8 mouse cellular contexts compared by ENCODE assay signal in the genomic region with DNA sequence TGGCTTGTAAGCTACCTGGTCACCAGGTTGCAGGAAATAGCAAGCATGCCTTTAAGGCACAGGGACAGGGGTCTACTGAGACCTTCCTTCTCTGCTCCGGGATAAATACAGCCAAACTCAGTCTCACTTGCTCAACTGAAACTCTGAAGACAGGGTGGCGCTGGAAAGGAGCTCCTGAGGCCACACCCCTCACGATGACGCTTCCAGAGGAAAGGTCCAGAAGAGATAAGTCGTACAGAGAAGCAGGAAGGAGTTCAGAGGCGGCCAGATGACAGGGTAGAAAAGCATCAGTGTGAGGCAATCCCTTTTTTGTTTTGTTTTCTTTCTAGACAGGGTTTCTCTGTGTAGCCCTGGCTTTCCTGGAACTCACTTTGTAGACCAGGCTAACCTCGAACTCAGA. TPM values are rescaled to one million over a fixed set of nuclear protein-coding genes. Genes with fewer than 3 reads are reported as not detected.
DNase-seq lines count a peak whose midpoint lies in the region; ATAC-seq and TF ChIP-seq lines count a peak whose summit lies in the region.

No protein-coding gene starts in this region.

- H3K4me2 ChIP-seq in kidney, embryonic 16.5 days (replicated peaks; ENCODE audit: low read depth, low read length) = no peak overlapping the region
- peak overlapping the region; percentile 45 for H3K4me2 ChIP-seq in intestine, postnatal 0 days (replicated peaks; ENCODE audit: low read depth)
- no peak overlapping the region for H3K4me2 ChIP-seq in midbrain, postnatal 0 days (ENCODE audit: low read depth, low read length, poor library complexity, severe bottlenecking)

- H3K27me3 ChIP-seq in kidney, embryonic 16.5 days (ENCODE audit: insufficient read depth, low read length) = peaks cover 6% of the 10 kb centered on the region; the same call in 1 of the 2 replicates
- no peaks in the 10 kb centered on the region for H3K27me3 ChIP-seq in intestine, postnatal 0 days (replicated peaks; ENCODE audit: control insufficient read depth, insufficient read depth, low read length)
- H3K27me3 ChIP-seq in midbrain, postnatal 0 days (ENCODE audit: insufficient read depth, low read length) = peaks cover 12% of the 10 kb centered on the region; the same call in 1 of the 2 replicates
- peaks cover 17% of the 10 kb centered on the region for H3K27me3 ChIP-seq in midbrain, embryonic 10.5 days (ENCODE audit: low read depth, poor library complexity, severe bottlenecking)

- H3K27ac ChIP-seq in kidney, embryonic 16.5 days (ENCODE audit: low read length) = no peak overlapping the region
- peak overlapping the region; percentile 35; the same call in 1 of the 2 replicates for H3K27ac ChIP-seq in intestine, postnatal 0 days (ENCODE audit: low read depth, low read length)
- H3K27ac ChIP-seq in midbrain, postnatal 0 days (ENCODE audit: low read depth, low read length) = no peak overlapping the region
- no peak overlapping the region for H3K27ac ChIP-seq in midbrain, embryonic 10.5 days (replicated peaks)

- ATAC-seq in kidney, embryonic 16.5 days (ENCODE audit: low FRiP score, low TSS enrichment) = no peak
- ATAC-seq in common myeloid progenitor, adult 5-6 weeks (replicated peaks; ENCODE audit: low read depth, poor library complexity, severe bottlenecking) = peak; percentile 80
- peak; percentile 79 for ATAC-seq in intestine, postnatal 0 days
- peak; percentile 73 for ATAC-seq in megakaryocyte progenitor cell, adult 5-6 weeks (replicated peaks; ENCODE audit: poor library complexity)
- no peak for ATAC-seq in midbrain, postnatal 0 days (ENCODE audit: low FRiP score)

- no peaks in the 10 kb centered on the region for H3K9me3 ChIP-seq in kidney, embryonic 16.5 days (ENCODE audit: low read length)
- no peaks in the 10 kb centered on the region for H3K9me3 ChIP-seq in intestine, postnatal 0 days (ENCODE audit: control insufficient read depth)
- no peaks in the 10 kb centered on the region for H3K9me3 ChIP-seq in midbrain, postnatal 0 days (ENCODE audit: low read length)
- no peaks in the 10 kb centered on the region for H3K9me3 ChIP-seq in midbrain, embryonic 10.5 days (replicated peaks)

- DNase-seq in kidney, adult 18-20 months = peak; percentile 32
- DNase-seq in midbrain, postnatal 0 days (ENCODE audit: low spot score) = no peak
- no peak for DNase-seq in midbrain, embryonic 10.5 days (ENCODE audit: low spot score)
- DNase-seq in left cerebral cortex, adult 8-10 months (ENCODE audit: low spot score in 2 of 2) = no peak

- no peak overlapping the region for H3K9ac ChIP-seq in kidney, embryonic 16.5 days (replicated peaks; ENCODE audit: low read length)
- no peak overlapping the region for H3K9ac ChIP-seq in intestine, postnatal 0 days (ENCODE audit: low read depth, low read length)
- no peak overlapping the region for H3K9ac ChIP-seq in midbrain, postnatal 0 days (replicated peaks; ENCODE audit: low read length, poor library complexity, severe bottlenecking)

- no peaks in the 10 kb centered on the region for H3K36me3 ChIP-seq in kidney, embryonic 16.5 days (ENCODE audit: insufficient read depth, low read length)
- H3K36me3 ChIP-seq in intestine, postnatal 0 days (ENCODE audit: control insufficient read depth, insufficient read depth) = no peaks in the 10 kb centered on the region
- H3K36me3 ChIP-seq in midbrain, postnatal 0 days (ENCODE audit: insufficient read depth, low read length) = no peaks in the 10 kb centered on the region
- H3K36me3 ChIP-seq in midbrain, embryonic 10.5 days = no peaks in the 10 kb centered on the region

- H3K4me1 ChIP-seq in kidney, embryonic 16.5 days (ENCODE audit: insufficient read depth, low read length) = no peaks in the 10 kb centered on the region
- peaks cover 7% of the 10 kb centered on the region; the same call in 1 of the 2 replicates for H3K4me1 ChIP-seq in intestine, postnatal 0 days (replicated peaks; ENCODE audit: control insufficient read depth, insufficient read depth, low read length)
- H3K4me1 ChIP-seq in midbrain, postnatal 0 days (ENCODE audit: insufficient read depth, low read length) = no peaks in the 10 kb centered on the region
- no peaks in the 10 kb centered on the region for H3K4me1 ChIP-seq in midbrain, embryonic 10.5 days

- WGBS in kidney, embryonic 16.5 days = 52% methylated on average over 7 of the region's 7 CpGs
- 24% methylated on average over 7 of the region's 7 CpGs for WGBS in intestine, postnatal 0 days
- 57% methylated on average over 7 of the region's 7 CpGs for whole genome bisulfite sequencing in midbrain, postnatal 0 days
- WGBS in midbrain, embryonic 10.5 days = 52% methylated on average over 7 of the region's 7 CpGs

- no peak overlapping the region for H3K4me3 ChIP-seq in kidney, embryonic 16.5 days (ENCODE audit: low read length)
- no peak overlapping the region for H3K4me3 ChIP-seq in intestine, postnatal 0 days (ENCODE audit: low read depth, low read length)
- H3K4me3 ChIP-seq in midbrain, postnatal 0 days (ENCODE audit: low read depth, low read length) = no peak overlapping the region
- H3K4me3 ChIP-seq in midbrain, embryonic 10.5 days = no peak overlapping the region

- no peak for TF ChIP-seq CTCF in intestine, postnatal 0 days (IDR thresholded peaks at IDR 0.05; ENCODE audit: low read depth)
- no peak for TF ChIP-seq CTCF in midbrain, postnatal 0 days (IDR thresholded peaks at IDR 0.05)

RNA-seq across cellular contexts. Expression of gene Zc3hav1, which starts 8.6 kb away (rescaled TPM):
- polyA plus RNA-seq in kidney, embryonic 16.5 days (2015; fragmentation: Nextera tagmentation; extraction: Ambion mirVana) = 4.2 and 4.3 TPM in 2 replicates
- 56.1 and 59.7 TPM in 2 replicates for total RNA-seq in common myeloid progenitor, adult 5-6 weeks (2017)
- 22.7 and 22.8 TPM in 2 replicates for polyA plus RNA-seq in intestine, postnatal 0 days (2015; fragmentation: Nextera tagmentation; extraction: Ambion mirVana)
- total RNA-seq in megakaryocyte progenitor cell, adult 5-6 weeks (2015) = 62.1 and 65.3 TPM in 2 replicates
- total RNA-seq in megakaryocyte progenitor cell, adult 5-6 weeks (2017) = 47.0 and 54.7 TPM in 2 replicates
- 3.5 and 4.5 TPM in 2 replicates for total RNA-seq in midbrain, postnatal 0 days (2014; rRNA removed)
- polyA plus RNA-seq in midbrain, postnatal 0 days (2015; fragmentation: Nextera tagmentation; extraction: Ambion mirVana) = 2.1 and 2.4 TPM in 2 replicates
- polyA plus RNA-seq in midbrain, embryonic 10.5 days (2016; fragmentation: Nextera tagmentation; extraction: Ambion mirVana) = 2.1 and 2.4 TPM in 2 replicates
- 1 to 10 TPM; 4.0 to 7.2 (median 5.6) TPM for total RNA-seq in left cerebral cortex, adult 8-10 months (2022)

RNA-seq across cellular contexts. Expression of gene Ttc26, which starts 35.5 kb away (rescaled TPM):
- polyA plus RNA-seq in kidney, embryonic 16.5 days (2015; fragmentation: Nextera tagmentation; extraction: Ambion mirVana) = 7.9 and 9.8 TPM in 2 replicates
- 2.1 and 3.2 TPM in 2 replicates for total RNA-seq in common myeloid progenitor, adult 5-6 weeks (2017)
- polyA plus RNA-seq in intestine, postnatal 0 days (2015; fragmentation: Nextera tagmentation; extraction: Ambion mirVana) = 0.71 and 0.85 TPM in 2 replicates
- total RNA-seq in megakaryocyte progenitor cell, adult 5-6 weeks (2015) = 0.51 and 1.2 TPM in 2 replicates
- 2.5 TPM in 2 replicates for total RNA-seq in megakaryocyte progenitor cell, adult 5-6 weeks (2017)
- 7.5 and 8.6 TPM in 2 replicates for total RNA-seq in midbrain, postnatal 0 days (2014; rRNA removed)
- polyA plus RNA-seq in midbrain, postnatal 0 days (2015; fragmentation: Nextera tagmentation; extraction: Ambion mirVana) = 2.8 and 3.3 TPM in 2 replicates
- 14.6 and 15.6 TPM in 2 replicates for polyA plus RNA-seq in midbrain, embryonic 10.5 days (2016; fragmentation: Nextera tagmentation; extraction: Ambion mirVana)
- 10 to 100 TPM in 1 of 4 experiments, 1 to 10 TPM in 3; 8.1 to 11.8 (median 8.9) TPM for total RNA-seq in left cerebral cortex, adult 8-10 months (2022)

RNA-seq across cellular contexts. Expression of gene Zc3hav1l, which starts 46.7 kb away (rescaled TPM):
- 8.3 and 9.8 TPM in 2 replicates for polyA plus RNA-seq in kidney, embryonic 16.5 days (2015; fragmentation: Nextera tagmentation; extraction: Ambion mirVana)
- 5.6 and 7.0 TPM in 2 replicates for total RNA-seq in common myeloid progenitor, adult 5-6 weeks (2017)
- polyA plus RNA-seq in intestine, postnatal 0 days (2015; fragmentation: Nextera tagmentation; extraction: Ambion mirVana) = 1.6 TPM in 2 replicates
- 11.5 and 11.6 TPM in 2 replicates for total RNA-seq in megakaryocyte progenitor cell, adult 5-6 weeks (2015)
- 4.4 and 4.9 TPM in 2 replicates for total RNA-seq in megakaryocyte progenitor cell, adult 5-6 weeks (2017)
- total RNA-seq in midbrain, postnatal 0 days (2014; rRNA removed) = 8.1 and 11.0 TPM in 2 replicates
- 3.6 and 3.7 TPM in 2 replicates for polyA plus RNA-seq in midbrain, postnatal 0 days (2015; fragmentation: Nextera tagmentation; extraction: Ambion mirVana)
- 12.9 and 13.6 TPM in 2 replicates for polyA plus RNA-seq in midbrain, embryonic 10.5 days (2016; fragmentation: Nextera tagmentation; extraction: Ambion mirVana)
- total RNA-seq in left cerebral cortex, adult 8-10 months (2022) = 1 to 10 TPM; 3.1 to 3.5 (median 3.4) TPM

Comparison
In these comparisons a context has a peak if more than half of its experiments do, and no peak if none do; other contexts are left out.
1. ATAC-seq: peak in common myeloid progenitor, adult 5-6 weeks (single experiment), intestine, postnatal 0 days (single experiment) and megakaryocyte progenitor cell, adult 5-6 weeks (single experiment); none in kidney, embryonic 16.5 days (single experiment) and midbrain, postnatal 0 days (single experiment).